Mouse (Mus musculus) embryonic fibroblast, embryonic 13.5 days (primary cell): ENCODE data around the gene Lrrc42.

Source experiments
- CTCF ChIP-seq: IDR thresholded peaks from 2 replicates; pipeline ENCODE4 v1.5.1; 2011; ENCODE audit warnings: mild to moderate bottlenecking, control low read depth, low read length, moderate library complexity, borderline replicate concordance; ENCODE audit not compliant: insufficient read depth
- POLR2A ChIP-seq: IDR thresholded peaks from 2 replicates; pipeline ENCODE4 v1.6.1; 2011; ENCODE audit warnings: low read depth, mild to moderate bottlenecking, control low read depth, low read length, moderate library complexity

GRCm38 (mm10) chr4:107287517-107287916, 34.2 kb upstream of the Lrrc42 start:
- no peak for TF ChIP-seq POLR2A
- no peak for TF ChIP-seq CTCF
